Mouse (Mus musculus) stomach, postnatal 0 days (tissue): ENCODE data around the gene Klri1. TPM values are rescaled to one million over a fixed set of nuclear protein-coding genes. Genes with fewer than 3 reads are reported as not detected.

ENCODE experiments used
- ATAC-seq: fragments of 200-750 bp; cut with Nextera tagmentation; 2 replicates; pipeline ENCODE4 v1.8.0; 2017; ENCODE audit not compliant: low FRiP score, low TSS enrichment
- DNase-seq: peaks from one replicate; pipeline ENCODE4 v3.0.0-alpha.2; 2016; ENCODE audit warnings: low spot score
- H3K27ac ChIP-seq: fragments of 300-500 bp; sonication (generic); replicated peaks from 2 replicates; pipeline ENCODE4 v1.5.1; 2014; ENCODE audit warnings: mild to moderate bottlenecking, control low read depth
- H3K27me3 ChIP-seq: fragments of 300-500 bp; sonication (generic); 2 replicates; pipeline ENCODE4 v1.6.1; 2014; ENCODE audit warnings: low read length; ENCODE audit not compliant: control insufficient read depth, insufficient read depth
- H3K36me3 ChIP-seq: fragments of 300-500 bp; sonication (generic); 2 replicates; pipeline ENCODE4 v1.6.1; 2014; ENCODE audit warnings: low read length, mixed read lengths; ENCODE audit not compliant: control insufficient read depth, insufficient read depth
- H3K4me1 ChIP-seq: fragments of 300-500 bp; sonication (generic); replicated peaks from 2 replicates; pipeline ENCODE4 v1.6.1; 2014; ENCODE audit warnings: antibody characterized with exemption; ENCODE audit not compliant: control insufficient read depth, insufficient read depth
- H3K4me2 ChIP-seq: fragments of 300-500 bp; sonication (generic); replicated peaks from 2 replicates; pipeline ENCODE4 v1.6.1; 2014; ENCODE audit warnings: low read depth, mild to moderate bottlenecking, control low read depth, moderate library complexity
- H3K4me3 ChIP-seq: fragments of 300-500 bp; sonication (generic); 2 replicates; pipeline ENCODE4 v1.5.1; 2014; ENCODE audit warnings: low read depth, low read length, control low read depth
- H3K9ac ChIP-seq: fragments of 300-500 bp; sonication (generic); 2 replicates; pipeline ENCODE4 v1.6.1; 2014; ENCODE audit warnings: mild to moderate bottlenecking, low read length, control low read depth, mixed read lengths
- H3K9me3 ChIP-seq: fragments of 300-500 bp; sonication (generic); 2 replicates; pipeline ENCODE4 v1.6.1; 2016; ENCODE audit warnings: low read length; ENCODE audit not compliant: control insufficient read depth
- CTCF ChIP-seq: IDR thresholded peaks from 2 replicates; pipeline ENCODE4 v1.5.1; 2016; ENCODE audit warnings: antibody characterized with exemption, low read depth, mild to moderate bottlenecking, moderate library complexity
- EP300 ChIP-seq: optimal IDR thresholded peaks from 2 replicates; pipeline ENCODE3; 2016; ENCODE audit warnings: antibody characterized with exemption
- WGBS: fragments of 180-500 bp; shearing (Covaris S2); extraction: QIAGEN DNeasy Blood & Tissue Kit; methylation state at CpG from one replicate; pipeline ENCODE4 v1.1.7; 2014; 5-methylcytosine and 5-hydroxymethylcytosine counted together
- polyA plus RNA-seq: library from polyadenylated mRNA; unstranded; fragments of >200 nt; fragmentation: Nextera tagmentation; extraction: Ambion mirVana; gene quantifications from 2 replicates; pipeline ENCODE4 v1.2.1, GENCODE M21; 2015

Klri1 gene
- not detected in 2 replicates for polyA plus RNA-seq

DNA sequence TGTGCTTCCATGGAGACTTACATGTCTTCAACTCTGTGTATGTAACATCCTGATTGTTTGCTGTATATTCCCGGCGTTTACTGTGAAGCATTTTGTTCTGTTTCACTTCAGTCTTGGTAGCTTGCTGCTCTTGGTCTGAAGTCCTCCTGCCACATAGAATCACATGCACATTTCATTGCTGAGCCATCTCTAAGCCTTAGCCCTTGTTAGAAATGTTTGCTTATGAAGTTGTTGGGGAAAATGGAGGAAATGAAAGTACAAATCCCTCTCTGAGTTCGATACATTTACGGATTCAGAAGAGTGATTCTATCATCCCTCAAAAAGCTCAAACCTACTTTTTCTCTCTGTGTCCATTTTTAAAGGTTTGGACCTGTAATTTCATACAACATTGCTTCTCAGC lies at the start of gene Klri1:
Gene Klri1, minus strand, starts transcription at position 101 of the 400 bp plus-strand sequence.
- Histone ChIP-seq H3K4me2 (no peak within 1 kb of the TSS), H3K27ac (no peak within 1 kb of the TSS), H3K36me3 (no peaks in the 10 kb centered on the region), H3K4me1 (no peaks in the 10 kb centered on the region), H3K9ac (no peak within 1 kb of the TSS), H3K27me3 (no peaks in the 10 kb centered on the region), H3K4me3 (no peak within 1 kb of the TSS), H3K9me3 (no peaks in the 10 kb centered on the region)
- ATAC-seq (no peak), DNase-seq (no peak)
- whole genome bisulfite sequencing: 84% methylated on average over 4 of the region's 4 CpGs
- no peak for TF ChIP-seq EP300
- no peak for TF ChIP-seq CTCF

DNA sequence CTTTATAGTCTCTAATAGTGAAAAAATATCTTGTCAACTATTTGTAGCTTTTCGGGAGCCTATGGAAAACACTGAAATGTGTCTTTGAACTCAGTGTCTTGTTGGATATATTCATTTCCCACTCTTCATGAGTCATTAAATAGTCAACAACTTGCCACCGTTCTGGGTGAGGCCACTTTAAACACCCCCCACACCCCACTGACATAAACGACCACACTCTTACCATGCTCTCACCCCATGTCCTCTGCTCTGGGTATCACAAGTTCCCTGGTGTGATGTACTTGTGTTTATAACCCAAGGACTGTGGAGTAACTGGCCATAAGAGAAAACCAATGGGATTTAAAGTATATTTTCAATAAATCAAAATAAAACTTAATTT lies 30.7 kb upstream of the Klri1 start:
- no peak for TF ChIP-seq CTCF
- no peak for TF ChIP-seq EP300
- Histone ChIP-seq H3K27ac (no peak overlapping the region), H3K27me3 (no peaks in the 10 kb centered on the region), H3K9ac (no peak overlapping the region), H3K9me3 (no peaks in the 10 kb centered on the region), H3K4me3 (no peak overlapping the region), H3K4me2 (no peak overlapping the region), H3K4me1 (no peaks in the 10 kb centered on the region), H3K36me3 (no peaks in the 10 kb centered on the region)
- ATAC-seq (no peak), DNase-seq (no peak)
- WGBS: 79% methylated on average over 3 of the region's 3 CpGs

DNA sequence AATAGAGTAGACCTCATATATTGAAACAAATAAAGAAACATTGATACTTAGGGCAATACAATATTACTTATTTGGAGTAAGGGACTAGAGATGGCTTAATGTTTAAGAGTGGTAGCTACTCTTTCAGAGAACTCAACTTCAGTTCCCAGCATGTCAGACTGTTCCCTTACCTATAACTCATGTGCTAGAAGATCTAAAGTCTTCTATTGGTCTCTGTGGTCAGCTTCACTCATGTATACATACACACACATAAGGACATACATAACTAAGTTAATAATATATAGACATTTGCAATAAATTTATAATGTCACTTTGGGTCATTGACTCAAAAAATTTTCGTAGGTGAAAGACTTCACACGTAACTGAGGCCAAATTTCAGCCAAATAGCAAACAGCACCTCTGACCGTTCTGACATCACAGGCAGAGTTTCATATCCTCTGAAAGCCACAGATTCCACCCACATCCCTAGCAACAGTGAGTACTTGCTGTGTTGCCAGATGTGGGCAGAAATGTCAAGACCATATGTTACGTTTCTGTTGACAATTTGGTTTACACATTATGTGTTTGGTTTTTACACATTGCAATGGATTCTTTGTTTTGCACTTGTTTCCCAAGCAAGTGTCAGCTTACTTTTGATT lies 30.2 kb upstream of the Klri1 start:
- H3K4me2 ChIP-seq: no peak overlapping the region
- 76% methylated on average over 4 of the region's 4 CpGs for WGBS
- H3K9me3 ChIP-seq: no peaks in the 10 kb centered on the region
- DNase-seq: no peak
- no peaks in the 10 kb centered on the region for H3K4me1 ChIP-seq
- H3K4me3 ChIP-seq: no peak overlapping the region
- no peak overlapping the region for H3K9ac ChIP-seq
- H3K27me3 ChIP-seq: no peaks in the 10 kb centered on the region
- TF ChIP-seq CTCF (no peak), EP300 (no peak)
- no peak for ATAC-seq
- H3K36me3 ChIP-seq: no peaks in the 10 kb centered on the region
- H3K27ac ChIP-seq: no peak overlapping the region

DNA sequence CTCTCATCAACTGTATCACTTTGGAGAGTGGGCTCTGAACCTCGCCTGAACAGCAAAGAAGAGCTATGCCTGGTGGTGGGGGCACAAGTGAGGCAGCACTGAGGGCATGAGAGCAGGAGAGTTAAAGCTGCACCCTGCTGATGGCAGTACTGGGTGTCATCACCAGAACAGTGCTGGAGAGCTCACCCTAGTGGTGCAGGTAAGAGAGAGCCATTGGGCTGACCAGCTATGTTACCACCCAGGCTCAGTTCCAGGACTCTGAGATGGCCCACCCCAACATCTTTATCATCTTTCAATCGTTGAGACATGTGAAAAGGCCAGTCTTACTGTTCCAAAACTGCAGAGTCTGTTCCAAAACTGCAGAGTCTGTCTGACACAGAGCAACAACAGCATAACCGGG lies 29.2 kb upstream of the Klri1 start:
- H3K4me1 ChIP-seq: no peaks in the 10 kb centered on the region
- no peak for TF ChIP-seq EP300
- TF ChIP-seq CTCF: no peak
- no peak overlapping the region for H3K4me3 ChIP-seq
- no peak overlapping the region for H3K4me2 ChIP-seq
- H3K9ac ChIP-seq: no peak overlapping the region
- no peak overlapping the region for H3K27ac ChIP-seq
- no peaks in the 10 kb centered on the region for H3K27me3 ChIP-seq
- ATAC-seq (no peak), DNase-seq (no peak)
- WGBS: 65% methylated on average over 3 of the region's 3 CpGs
- H3K9me3 ChIP-seq: no peaks in the 10 kb centered on the region
- no peaks in the 10 kb centered on the region for H3K36me3 ChIP-seq

DNA sequence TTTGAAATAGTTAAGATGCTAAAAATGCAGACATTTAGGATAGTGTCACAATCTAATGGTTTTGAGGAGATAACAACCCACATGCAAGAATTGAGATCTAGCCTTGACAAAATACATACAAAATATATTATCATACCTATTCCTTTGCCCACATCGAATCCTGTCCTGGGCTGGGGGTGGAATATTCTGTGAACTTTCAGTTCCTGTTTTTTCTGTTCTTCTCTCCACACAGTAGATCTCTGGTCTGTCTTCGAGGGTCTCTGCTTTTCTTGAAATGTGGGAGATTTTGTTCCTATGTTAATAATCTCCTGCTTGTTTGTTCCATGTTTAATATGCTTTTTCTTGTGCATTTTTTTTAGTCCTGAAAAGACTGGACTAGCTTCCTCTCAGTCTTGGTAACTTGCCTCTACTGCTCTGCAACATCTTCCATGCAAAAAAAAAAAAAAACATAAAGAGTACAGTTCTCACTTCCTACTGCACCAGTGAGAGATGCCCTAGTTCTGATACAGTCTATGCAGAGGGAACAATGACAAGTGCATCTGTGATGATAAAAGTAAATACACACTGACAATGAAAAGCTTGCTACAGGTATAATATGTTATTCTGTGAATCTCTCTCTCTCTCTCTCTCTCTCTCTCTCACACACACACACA lies 23.3 kb upstream of the Klri1 start, which contains the start of gene Klri2:
Gene Klri2, minus strand, starts transcription at position 416 of the 653 bp plus-strand sequence.
- 59% methylated on average over 2 of the region's 2 CpGs for WGBS
- H3K4me3 ChIP-seq: no peak within 1 kb of the TSS
- no peaks in the 10 kb centered on the region for H3K36me3 ChIP-seq
- H3K9ac ChIP-seq: no peak within 1 kb of the TSS
- H3K9me3 ChIP-seq: no peaks in the 10 kb centered on the region
- H3K4me1 ChIP-seq: no peaks in the 10 kb centered on the region
- no peaks in the 10 kb centered on the region for H3K27me3 ChIP-seq
- TF ChIP-seq CTCF (no peak), EP300 (no peak)
- no peak within 1 kb of the TSS for H3K4me2 ChIP-seq
- ATAC-seq: no peak
- DNase-seq: no peak
- no peak within 1 kb of the TSS for H3K27ac ChIP-seq

DNA sequence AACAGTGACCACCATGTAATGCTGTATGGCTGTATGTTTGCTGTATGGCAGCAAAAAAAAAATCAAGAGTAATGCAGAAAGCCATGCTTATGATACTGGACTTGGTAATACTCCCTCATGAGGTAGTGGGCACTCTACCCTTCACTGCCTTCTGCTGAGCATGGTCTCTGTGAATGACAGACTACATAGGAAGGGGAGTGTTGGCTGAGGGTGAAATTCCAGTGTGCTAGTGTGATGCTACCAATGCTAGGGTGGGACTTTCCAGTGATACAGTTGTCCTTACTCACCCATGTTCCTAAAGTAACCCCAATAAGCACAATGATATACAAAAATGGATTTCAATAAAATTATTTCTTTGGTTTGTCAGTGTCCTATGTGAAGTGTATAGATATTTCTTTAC lies 19.5 kb upstream of the Klri1 start:
- no peaks in the 10 kb centered on the region for H3K9me3 ChIP-seq
- no peaks in the 10 kb centered on the region for H3K36me3 ChIP-seq
- H3K9ac ChIP-seq: no peak overlapping the region
- no peak overlapping the region for H3K4me2 ChIP-seq
- H3K27ac ChIP-seq: no peak overlapping the region
- no peak for DNase-seq
- H3K4me1 ChIP-seq: no peaks in the 10 kb centered on the region
- ATAC-seq: no peak
- H3K27me3 ChIP-seq: no peaks in the 10 kb centered on the region
- no peak for TF ChIP-seq EP300
- no peak for TF ChIP-seq CTCF
- H3K4me3 ChIP-seq: no peak overlapping the region
